Mouse (Mus musculus): Measurements from ENCODE around the gene Unkl. TPM values are rescaled to one million over a fixed set of nuclear protein-coding genes. Genes with fewer than 3 reads are reported as not detected.

The Unkl gene
- 88.2 TPM for total RNA-seq (2023)

DNA sequence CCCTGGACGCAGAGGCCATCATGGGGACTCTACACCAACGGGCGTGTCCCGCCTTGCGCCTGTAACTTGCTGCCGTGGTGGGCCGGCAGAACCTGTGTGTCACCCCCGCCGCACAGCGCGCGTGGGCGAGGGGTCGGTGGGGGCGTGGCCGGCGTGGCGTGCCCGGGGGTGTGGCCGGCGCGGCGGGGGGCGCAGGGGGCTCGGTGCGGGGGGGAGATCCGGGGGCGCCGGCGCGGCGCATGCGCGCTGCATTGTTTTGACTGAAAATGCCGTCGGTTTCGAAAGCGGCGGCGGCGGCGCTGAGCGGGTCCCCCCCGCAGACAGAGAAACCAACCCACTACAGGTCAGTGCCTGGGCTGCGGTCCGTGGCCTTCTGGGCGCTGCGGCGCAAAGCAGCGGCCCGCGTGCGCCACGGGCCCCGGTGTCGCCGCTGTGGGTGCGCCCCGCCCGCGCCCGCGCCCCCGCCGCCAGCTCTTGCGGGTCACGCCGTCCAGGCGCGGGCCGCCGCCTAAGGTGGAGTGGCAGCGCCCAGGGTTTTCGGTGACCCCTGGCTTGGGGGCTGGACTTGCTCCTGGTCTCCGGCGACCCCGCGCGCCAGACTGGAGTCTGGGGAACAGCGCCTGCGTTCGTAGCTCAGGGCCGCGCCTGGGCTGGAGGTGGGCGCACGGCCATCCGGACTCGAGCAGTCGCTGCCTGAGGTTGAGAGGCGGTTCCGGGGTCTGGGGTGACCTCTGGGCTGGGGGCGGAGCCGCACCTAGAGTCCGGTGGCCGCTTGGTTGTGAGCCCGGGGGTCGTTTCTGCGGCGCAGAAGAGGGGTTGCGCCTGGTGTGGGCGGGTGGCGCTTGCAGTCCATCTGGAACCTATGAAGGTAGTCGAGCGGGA, at the start of gene Unkl:
Unkl (plus strand) TSS at position 248 of the 882 bp plus-strand sequence.

DNA sequence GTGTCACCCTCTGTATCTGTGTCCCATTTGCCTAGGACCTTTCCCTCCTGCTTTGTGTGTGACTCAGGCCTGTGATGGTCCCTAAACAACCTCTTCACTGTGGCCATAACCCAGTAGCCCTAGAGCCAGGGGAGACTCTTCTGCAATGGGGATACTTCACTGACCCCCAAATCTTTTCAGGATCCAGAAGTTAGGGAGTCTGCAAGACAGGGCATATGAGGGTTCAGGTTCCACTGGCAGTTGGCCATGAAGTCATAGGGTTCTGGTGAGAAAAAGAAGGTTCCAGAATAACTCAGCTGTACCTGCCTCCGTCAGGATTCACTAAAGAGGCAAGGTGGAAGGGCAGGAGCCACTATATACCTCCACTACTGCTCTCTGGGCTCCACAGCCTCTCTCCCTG, 26.0 kb upstream of the Unkl start, which contains the start of gene Ccdc154:
Ccdc154 (plus strand) TSS at position 301 of the 400 bp plus-strand sequence.

DNA sequence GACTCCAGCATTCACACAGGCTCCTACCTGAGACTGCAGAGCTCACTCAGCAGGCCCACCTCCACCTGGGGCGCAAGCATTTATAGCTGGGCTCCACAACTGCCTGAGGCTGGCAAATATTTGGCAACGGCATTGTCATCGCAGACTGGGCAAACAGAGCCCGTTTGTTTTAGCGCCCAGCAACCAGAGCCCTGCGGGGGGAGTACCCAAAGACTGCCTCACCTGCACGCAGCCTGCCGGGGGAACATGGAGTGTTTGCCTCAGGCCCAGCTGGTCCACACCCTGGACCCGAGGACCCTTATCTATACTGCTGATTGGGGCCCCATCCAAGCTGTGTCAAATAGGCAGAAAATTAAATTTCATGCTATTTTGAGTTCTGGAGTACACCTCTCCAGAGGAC, 12.8 kb upstream of the Unkl start, which contains the start of gene Gm38655:
Gm38655 (minus strand) TSS at position 61 of the 400 bp plus-strand sequence.

DNA sequence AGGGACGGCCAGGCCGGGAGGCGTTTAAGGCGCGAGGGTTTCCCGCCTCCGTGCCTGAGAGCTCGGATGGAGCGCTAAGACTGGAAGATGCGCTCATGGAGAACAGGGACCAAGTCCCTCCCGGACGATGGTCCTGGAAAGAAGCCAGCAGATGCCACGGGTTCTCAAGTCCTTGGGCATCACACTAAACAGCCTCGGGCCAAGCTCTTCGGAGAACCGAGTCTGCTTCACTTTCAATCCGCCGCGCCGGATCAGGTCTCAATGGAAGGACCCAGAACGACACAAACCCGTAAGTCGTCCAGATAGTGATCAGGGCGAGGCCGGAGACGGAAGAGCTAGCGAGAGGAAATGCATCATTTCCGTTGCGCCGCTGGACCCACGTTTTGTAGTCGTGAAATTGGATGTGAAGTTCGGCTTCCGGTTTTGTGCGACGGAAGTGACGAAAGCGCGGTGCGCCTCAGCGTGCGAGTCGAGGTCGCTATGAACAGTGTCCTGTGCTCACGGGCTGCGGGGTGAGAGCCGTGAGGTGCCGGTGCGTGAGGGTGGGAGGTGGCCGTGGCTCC, 4.0 kb upstream of the Unkl start, which contains the start of gene BC003965:
BC003965 (plus strand) TSS at position 426 of the 563 bp plus-strand sequence.

DNA sequence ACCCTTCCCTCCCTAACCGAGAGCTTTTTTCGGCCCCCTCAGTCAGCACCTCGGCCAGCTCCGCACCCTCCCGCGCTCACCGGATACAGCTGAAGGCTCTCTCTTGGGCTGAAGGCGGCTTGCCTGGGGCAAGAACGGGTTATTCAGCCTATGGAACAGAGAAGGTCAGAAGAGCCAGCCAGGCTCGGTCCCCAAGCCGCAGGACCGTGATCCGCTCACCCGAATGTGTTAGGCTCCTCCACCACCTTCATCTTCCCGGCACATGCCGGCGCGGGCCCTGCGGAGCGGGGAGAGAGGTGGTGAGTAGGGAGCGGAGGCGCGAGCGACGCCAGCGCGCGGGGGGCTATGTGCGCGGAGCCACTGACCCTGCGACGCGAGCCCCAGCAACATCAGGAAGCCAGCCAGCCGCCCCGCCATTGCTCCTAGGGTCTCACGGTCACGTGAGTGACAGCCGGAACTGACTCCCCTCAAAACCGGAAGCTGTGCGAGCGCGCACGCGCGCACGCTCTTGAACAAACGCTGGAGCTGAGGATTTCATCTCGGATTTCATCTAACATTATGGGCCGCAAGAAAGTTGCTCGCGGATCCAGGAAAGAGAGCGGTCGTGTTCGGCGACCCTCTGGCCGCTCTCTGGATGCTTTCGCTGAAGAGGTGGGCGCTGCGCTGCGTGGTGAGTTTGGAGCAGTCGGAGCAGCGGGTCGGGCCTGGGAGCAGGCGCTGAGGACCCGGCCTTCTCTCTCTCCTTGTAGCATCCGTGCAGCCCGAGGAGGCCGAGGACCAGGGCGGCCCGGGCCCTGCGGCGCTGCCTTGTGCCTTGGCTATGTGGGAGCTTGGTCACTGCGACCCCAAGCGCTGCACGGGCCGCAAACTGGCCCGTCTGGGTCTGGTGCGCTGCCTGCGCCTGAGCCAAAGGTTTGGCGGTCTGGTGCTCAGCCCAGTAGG, 51.8 kb downstream of the Unkl start, which contains the start of the genes Gnptg and Tsr3:
Gnptg (minus strand) TSS at position 430 of the 942 bp plus-strand sequence.
Tsr3 (plus strand) TSS at position 476 of the 942 bp plus-strand sequence.

DNA sequence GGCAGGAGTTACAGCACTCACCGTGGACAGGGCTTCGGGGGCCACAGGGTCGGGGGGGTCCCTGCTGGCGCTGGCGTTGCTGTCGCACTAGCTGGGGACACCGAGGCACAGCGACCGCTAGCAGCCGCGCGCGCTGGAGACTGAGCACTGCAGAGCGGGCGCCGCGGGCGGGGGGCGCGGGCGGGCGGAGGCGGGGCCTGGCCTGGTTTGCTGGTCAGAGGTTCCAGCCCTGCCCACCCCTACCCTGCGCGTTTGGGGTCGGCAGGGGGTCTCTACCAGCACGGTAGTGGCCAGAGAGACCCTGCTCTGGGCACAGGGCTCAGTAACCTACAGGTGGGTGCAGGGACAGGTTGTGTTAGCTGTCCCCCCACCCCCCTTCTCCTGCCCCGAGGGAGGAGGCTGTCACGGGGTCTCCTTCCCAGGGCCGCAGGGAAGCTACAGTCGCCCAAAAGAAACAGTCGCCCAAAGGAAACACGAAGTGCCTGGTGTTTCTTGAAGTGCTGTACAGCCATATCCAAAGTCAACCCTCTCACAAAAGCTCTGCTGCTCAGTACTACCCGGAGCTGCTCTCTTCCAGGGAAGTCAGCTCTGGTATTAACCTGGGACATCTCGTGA, 68.0 kb downstream of the Unkl start, which contains the start of gene Baiap3:
Baiap3 (minus strand) TSS at position 225 of the 615 bp plus-strand sequence.

DNA sequence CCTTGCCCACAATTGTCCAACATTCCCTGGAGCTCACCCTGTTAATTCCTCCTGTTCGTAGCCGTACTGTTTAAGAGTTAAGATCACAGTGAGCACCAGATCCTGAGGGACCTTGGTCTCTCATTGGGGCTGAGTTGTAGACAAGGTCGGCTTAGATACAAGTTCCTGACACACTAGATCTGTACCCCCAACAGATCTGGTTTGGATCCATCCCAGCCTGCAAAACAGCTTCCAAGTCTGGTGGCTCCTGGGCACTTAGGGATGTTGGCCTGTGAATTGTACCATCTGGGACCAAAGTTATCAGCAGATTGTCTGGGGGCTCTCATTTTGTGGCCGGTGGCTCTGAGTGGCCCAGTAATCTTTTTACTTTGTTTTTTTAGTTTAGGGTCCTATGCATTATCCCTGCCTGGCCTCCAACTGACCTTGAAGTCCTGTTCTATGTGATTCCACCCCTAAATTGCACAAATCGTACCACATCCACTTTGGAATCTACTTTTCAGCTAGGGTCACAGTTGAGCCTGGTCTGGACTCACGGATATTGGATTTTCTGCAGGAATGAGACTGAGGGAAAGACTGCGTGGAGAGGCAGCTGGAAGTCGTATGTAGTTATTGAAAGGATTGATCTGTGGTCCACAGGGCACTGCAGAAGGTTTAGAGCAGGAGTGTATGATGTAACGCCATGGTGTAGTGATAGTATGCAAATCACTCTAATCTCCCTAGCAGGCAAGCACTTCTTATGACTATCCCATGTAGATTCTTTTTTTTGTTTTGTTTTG, 86.6 kb downstream of the Unkl start, which contains the start of gene Ube2i:
Ube2i (minus strand) TSS at position 52 of the 776 bp plus-strand sequence.

Other genes with a start within 250 kb of the Unkl start
- 21.3 TPM for gene Jpt2, start 227.7 kb upstream of the Unkl start, total RNA-seq (2023)
- 39.6 TPM for gene Cramp1l, start 172.6 kb upstream of the Unkl start, total RNA-seq (2023)
- gene Ift140, start 172.3 kb upstream of the Unkl start, total RNA-seq (2023), result 28.6 TPM
- gene Tmem204, start 104.8 kb upstream of the Unkl start, total RNA-seq (2023), result 0.33 TPM
- 32.6 TPM for gene Telo2, start 72.4 kb upstream of the Unkl start, total RNA-seq (2023)
- not detected for gene Ptx4, start 67.6 kb upstream of the Unkl start, total RNA-seq (2023)
- gene Clcn7, start 55.0 kb upstream of the Unkl start, total RNA-seq (2023), result 30.3 TPM
- 0.38 TPM for gene Ccdc154, start 25.9 kb upstream of the Unkl start, total RNA-seq (2023)
- not detected for gene Gm38655, start 12.9 kb upstream of the Unkl start, total RNA-seq (2023)
- 15.1 TPM for gene BC003965, start 3.8 kb upstream of the Unkl start, total RNA-seq (2023)
- 43.8 TPM for gene Gnptg, start 51.7 kb downstream of the Unkl start, total RNA-seq (2023)
- gene Tsr3, start 51.8 kb downstream of the Unkl start, total RNA-seq (2023), result 21.1 TPM
- gene Baiap3, start 68.0 kb downstream of the Unkl start, total RNA-seq (2023), result 6.6 TPM
- gene Ube2i, start 86.2 kb downstream of the Unkl start, total RNA-seq (2023), result 415 TPM
- 3.5 TPM for gene Prss34, start 110.0 kb downstream of the Unkl start, total RNA-seq (2023)
- gene Prss28, start 120.2 kb downstream of the Unkl start, total RNA-seq (2023), result not detected
- not detected for gene Prss29, start 130.3 kb downstream of the Unkl start, total RNA-seq (2023)
- not detected for gene Tpsab1, start 157.2 kb downstream of the Unkl start, total RNA-seq (2023)
- gene Tpsb2, start 177.9 kb downstream of the Unkl start, total RNA-seq (2023), result not detected
- gene Tpsg1, start 180.9 kb downstream of the Unkl start, total RNA-seq (2023), result not detected
- 0.74 TPM for gene Cacna1h, start 245.4 kb downstream of the Unkl start, total RNA-seq (2023)